Mouse (Mus musculus) liver, embryonic 12.5 days (tissue): Measurements from ENCODE around the gene Ccdc60. TPM values are rescaled to one million over a fixed set of nuclear protein-coding genes. Genes with fewer than 3 reads are reported as not detected.

Experiments
- ATAC-seq: fragments of 200-750 bp; cut with Nextera tagmentation; 2 replicates; pipeline ENCODE4 v1.8.0; 2017; ENCODE audit warnings: moderate number of reproducible peaks, mild to moderate bottlenecking, moderate library complexity
- H3K27ac ChIP-seq: fragments of 300-500 bp; sonication (generic); 2 replicates; pipeline ENCODE4 v1.5.1; 2016; ENCODE audit warnings: mild to moderate bottlenecking
- H3K27me3 ChIP-seq: fragments of 300-500 bp; sonication (generic); replicated peaks from 2 replicates; pipeline ENCODE4 v1.6.1; 2016; ENCODE audit warnings: mild to moderate bottlenecking, moderate library complexity
- H3K36me3 ChIP-seq: fragments of 300-500 bp; sonication (generic); 2 replicates; pipeline ENCODE4 v1.6.1; 2016; ENCODE audit warnings: mild to moderate bottlenecking, moderate library complexity
- H3K4me1 ChIP-seq: fragments of 300-500 bp; sonication (generic); 2 replicates; pipeline ENCODE4 v1.6.1; 2016
- H3K4me2 ChIP-seq: fragments of 300-500 bp; sonication (generic); 2 replicates; pipeline ENCODE4 v1.6.1; 2016; ENCODE audit warnings: mild to moderate bottlenecking, moderate library complexity
- H3K4me3 ChIP-seq: fragments of 300-500 bp; sonication (generic); 2 replicates; pipeline ENCODE4 v1.5.1; 2016; ENCODE audit warnings: mild to moderate bottlenecking, moderate library complexity
- H3K9ac ChIP-seq: fragments of 300-500 bp; sonication (generic); 2 replicates; pipeline ENCODE4 v1.6.1; 2016; ENCODE audit warnings: mild to moderate bottlenecking, moderate library complexity
- H3K9me3 ChIP-seq: fragments of 300-500 bp; sonication (generic); replicated peaks from 2 replicates; pipeline ENCODE4 v1.6.1; 2016; ENCODE audit warnings: mild to moderate bottlenecking, moderate library complexity
- WGBS: fragments of 180-500 bp; shearing (Covaris S2); methylation state at CpG from one replicate; pipeline ENCODE4 v1.1.7; 2016; ENCODE audit not compliant: insufficient replicate concordance; 5-methylcytosine and 5-hydroxymethylcytosine counted together
- polyA plus RNA-seq: library from polyadenylated mRNA; unstranded; fragments of >200 nt; fragmentation: Nextera tagmentation; extraction: Ambion mirVana; gene quantifications from 2 replicates; pipeline ENCODE4 v1.2.1, GENCODE M21; 2016

Ccdc60 gene
- polyA plus RNA-seq, 1 experiment from 2014 or later, result 0.10 TPM

- H3K9ac ChIP-seq, result no peak overlapping the region
- no peaks in the 10 kb centered on the region for H3K4me1 ChIP-seq
- no peak overlapping the region for H3K4me3 ChIP-seq
- no peak overlapping the region for H3K4me2 ChIP-seq
- no peak for ATAC-seq
- H3K27me3 ChIP-seq, result no peaks in the 10 kb centered on the region
- no peaks in the 10 kb centered on the region for H3K9me3 ChIP-seq
- WGBS, result 68% methylated on average over 2 of the region's 2 CpGs
- no peaks in the 10 kb centered on the region for H3K36me3 ChIP-seq
- H3K27ac ChIP-seq, result no peak overlapping the region
Observed at GRCm38 (mm10) chr5:116262689-116263088, 26.1 kb downstream of the Ccdc60 start.

GRCm38 (mm10) chr5:116261944-116262343, 26.8 kb downstream of the Ccdc60 start:
- H3K9me3 ChIP-seq, result no peaks in the 10 kb centered on the region
- no peak overlapping the region for H3K4me2 ChIP-seq
- H3K36me3 ChIP-seq, result no peaks in the 10 kb centered on the region
- H3K4me1 ChIP-seq, result no peaks in the 10 kb centered on the region
- no peaks in the 10 kb centered on the region for H3K27me3 ChIP-seq
- no peak overlapping the region for H3K27ac ChIP-seq
- H3K4me3 ChIP-seq, result no peak overlapping the region
- no peak for ATAC-seq
- H3K9ac ChIP-seq, result no peak overlapping the region
- WGBS, result 86% methylated on average over 5 of the region's 5 CpGs

- no peak for ATAC-seq
- H3K27ac ChIP-seq, result no peak overlapping the region
Observed at GRCm38 (mm10) chr5:116260356-116260755, 28.4 kb downstream of the Ccdc60 start.

GRCm38 (mm10) chr5:116258321-116258860, 30.4 kb downstream of the Ccdc60 start:
- no peaks in the 10 kb centered on the region for H3K9me3 ChIP-seq
- H3K27ac ChIP-seq, result no peak overlapping the region
- H3K9ac ChIP-seq, result no peak overlapping the region
- H3K27me3 ChIP-seq, result no peaks in the 10 kb centered on the region
- H3K4me1 ChIP-seq, result peaks cover 9% of the 10 kb centered on the region
- no peaks in the 10 kb centered on the region for H3K36me3 ChIP-seq
- ATAC-seq, result no peak
- H3K4me2 ChIP-seq, result no peak overlapping the region
- no peak overlapping the region for H3K4me3 ChIP-seq
- WGBS, result 58% methylated on average over 8 of the region's 8 CpGs

More at GRCm38 (mm10) chr5:116260356-116260755, 28.4 kb downstream of the Ccdc60 start:
- H3K4me3 ChIP-seq, result no peak overlapping the region
- H3K9ac ChIP-seq, result no peak overlapping the region
- no peak overlapping the region for H3K4me2 ChIP-seq
- no peaks in the 10 kb centered on the region for H3K27me3 ChIP-seq
- WGBS, result 77% methylated on average over 5 of the region's 5 CpGs
- no peaks in the 10 kb centered on the region for H3K36me3 ChIP-seq
- H3K9me3 ChIP-seq, result no peaks in the 10 kb centered on the region
- no peaks in the 10 kb centered on the region for H3K4me1 ChIP-seq

- H3K36me3 ChIP-seq, result no peaks in the 10 kb centered on the region
- H3K9me3 ChIP-seq, result no peaks in the 10 kb centered on the region
- no peaks in the 10 kb centered on the region for H3K27me3 ChIP-seq
- no peak overlapping the region for H3K27ac ChIP-seq
- 56% methylated on average over 4 of the region's 4 CpGs for WGBS
- peak; percentile 49; the same call in 1 of the 2 replicates for ATAC-seq
- no peak overlapping the region for H3K4me2 ChIP-seq
- H3K4me3 ChIP-seq, result no peak overlapping the region
- no peak overlapping the region for H3K9ac ChIP-seq
- peaks cover 15% of the 10 kb centered on the region for H3K4me1 ChIP-seq
Observed at GRCm38 (mm10) chr5:116253914-116254313, 34.9 kb downstream of the Ccdc60 start.

GRCm38 (mm10) chr5:116252186-116252585, 36.6 kb downstream of the Ccdc60 start:
- 42% methylated on average over 6 of the region's 6 CpGs for WGBS
- no peak overlapping the region for H3K9ac ChIP-seq
- ATAC-seq, result no peak
- no peak overlapping the region for H3K27ac ChIP-seq
- H3K4me3 ChIP-seq, result no peak overlapping the region
- no peaks in the 10 kb centered on the region for H3K9me3 ChIP-seq
- H3K4me2 ChIP-seq, result no peak overlapping the region
- H3K27me3 ChIP-seq, result no peaks in the 10 kb centered on the region
- H3K4me1 ChIP-seq, result peaks cover 15% of the 10 kb centered on the region
- no peaks in the 10 kb centered on the region for H3K36me3 ChIP-seq

GRCm38 (mm10) chr5:116246642-116247041, 42.1 kb downstream of the Ccdc60 start:
- Histone ChIP-seq H3K27ac (no peak overlapping the region), H3K36me3 (no peaks in the 10 kb centered on the region), H3K9ac (no peak overlapping the region), H3K4me2 (no peak overlapping the region), H3K27me3 (no peaks in the 10 kb centered on the region), H3K9me3 (no peaks in the 10 kb centered on the region), H3K4me1 (no peaks in the 10 kb centered on the region), H3K4me3 (no peak overlapping the region)
- ATAC-seq, result no peak
- WGBS, result 64% methylated on average over 7 of the region's 7 CpGs

- no peak overlapping the region for H3K4me2 ChIP-seq
- no peaks in the 10 kb centered on the region for H3K27me3 ChIP-seq
- no peaks in the 10 kb centered on the region for H3K36me3 ChIP-seq
- H3K4me1 ChIP-seq, result no peaks in the 10 kb centered on the region
- no peak overlapping the region for H3K27ac ChIP-seq
- H3K4me3 ChIP-seq, result no peak overlapping the region
- H3K9ac ChIP-seq, result no peak overlapping the region
- H3K9me3 ChIP-seq, result no peaks in the 10 kb centered on the region
- ATAC-seq, result no peak
- 30% methylated on average over 3 of the region's 3 CpGs for WGBS
Observed at GRCm38 (mm10) chr5:116244476-116244875, 44.3 kb downstream of the Ccdc60 start.

- no peak for ATAC-seq
- Histone ChIP-seq H3K4me2 (no peak overlapping the region), H3K9ac (no peak overlapping the region), H3K4me3 (no peak overlapping the region), H3K27ac (no peak overlapping the region), H3K27me3 (no peaks in the 10 kb centered on the region), H3K36me3 (no peaks in the 10 kb centered on the region), H3K4me1 (no peaks in the 10 kb centered on the region), H3K9me3 (no peaks in the 10 kb centered on the region)
- WGBS, result 65% methylated on average over 9 of the region's 9 CpGs
Observed at GRCm38 (mm10) chr5:116243622-116244021, 45.2 kb downstream of the Ccdc60 start.

- Histone ChIP-seq H3K27ac (no peak overlapping the region), H3K4me3 (no peak overlapping the region)
Observed at GRCm38 (mm10) chr5:116231841-116232643, 56.7 kb downstream of the Ccdc60 start.

GRCm38 (mm10) chr5:116228414-116228813, 60.4 kb downstream of the Ccdc60 start:
- WGBS, result 73% methylated on average over 6 of the region's 6 CpGs

More at GRCm38 (mm10) chr5:116231841-116232643, 56.7 kb downstream of the Ccdc60 start:
- WGBS, result 24% methylated on average over 19 of the region's 19 CpGs
- Histone ChIP-seq H3K4me1 (no peaks in the 10 kb centered on the region), H3K27me3 (no peaks in the 10 kb centered on the region), H3K36me3 (no peaks in the 10 kb centered on the region), H3K9ac (no peak overlapping the region), H3K9me3 (no peaks in the 10 kb centered on the region), H3K4me2 (no peak overlapping the region)
- ATAC-seq, result no peak

GRCm38 (mm10) chr5:116224023-116224422, 64.8 kb downstream of the Ccdc60 start:
- ATAC-seq, result no peak
- H3K27ac ChIP-seq, result no peak overlapping the region
- H3K4me3 ChIP-seq, result no peak overlapping the region
- no peaks in the 10 kb centered on the region for H3K36me3 ChIP-seq
- H3K27me3 ChIP-seq, result no peaks in the 10 kb centered on the region
- no peak overlapping the region for H3K4me2 ChIP-seq
- no peaks in the 10 kb centered on the region for H3K4me1 ChIP-seq
- no peaks in the 10 kb centered on the region for H3K9me3 ChIP-seq
- H3K9ac ChIP-seq, result no peak overlapping the region
- WGBS, result 67% methylated on average over 6 of the region's 6 CpGs

More at GRCm38 (mm10) chr5:116228414-116228813, 60.4 kb downstream of the Ccdc60 start:
- H3K9ac ChIP-seq, result no peak overlapping the region
- no peak overlapping the region for H3K4me3 ChIP-seq
- no peak for ATAC-seq
- no peak overlapping the region for H3K4me2 ChIP-seq
- H3K4me1 ChIP-seq, result no peaks in the 10 kb centered on the region
- H3K27ac ChIP-seq, result no peak overlapping the region
- H3K36me3 ChIP-seq, result no peaks in the 10 kb centered on the region
- H3K9me3 ChIP-seq, result no peaks in the 10 kb centered on the region
- H3K27me3 ChIP-seq, result no peaks in the 10 kb centered on the region
